Mouse (Mus musculus): Measurements from ENCODE around the gene Dbp.

The Dbp gene

GRCm38 (mm10) chr7:45713396-45713795 is 8.5 kb downstream of the Dbp start:
- DNase-seq: no peak

GRCm38 (mm10) chr7:45713881-45714520 is 9.1 kb downstream of the Dbp start:
- DNase-seq: no peak

DNA sequence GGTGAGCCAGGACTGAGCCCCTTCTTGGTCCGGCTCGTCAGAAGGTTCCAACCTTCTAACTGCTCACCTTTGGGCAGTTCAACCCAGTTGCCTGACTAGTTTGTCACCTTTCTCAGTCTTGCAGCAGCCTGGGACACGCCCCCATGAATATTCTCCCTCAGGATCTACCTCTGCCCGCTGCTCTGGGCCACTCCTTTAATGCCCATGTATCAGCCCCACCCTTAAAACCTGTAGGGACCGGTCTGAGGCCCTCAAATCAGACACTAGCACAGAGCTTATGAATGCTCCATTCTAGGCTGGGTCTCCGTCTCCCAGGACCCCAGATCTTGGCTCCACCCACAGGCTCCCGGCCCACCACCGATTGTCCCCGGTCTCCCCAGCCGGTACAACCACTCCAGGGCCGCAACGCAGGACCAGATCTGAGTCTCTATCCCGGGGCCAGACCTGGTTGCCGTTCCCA is 9.8 kb downstream of the Dbp start:
- DNase-seq: no peak

- peak; percentile 99 for DNase-seq
Observed at GRCm38 (mm10) chr7:45715090-45715708, 10.3 kb downstream of the Dbp start, which contains the start of gene Rpl18. Gene Rpl18 (plus strand): TSS chr7:45715457.

- DNase-seq: peak; percentile 63
Observed at GRCm38 (mm10) chr7:45715741-45716459, 11.0 kb downstream of the Dbp start.

DNA sequence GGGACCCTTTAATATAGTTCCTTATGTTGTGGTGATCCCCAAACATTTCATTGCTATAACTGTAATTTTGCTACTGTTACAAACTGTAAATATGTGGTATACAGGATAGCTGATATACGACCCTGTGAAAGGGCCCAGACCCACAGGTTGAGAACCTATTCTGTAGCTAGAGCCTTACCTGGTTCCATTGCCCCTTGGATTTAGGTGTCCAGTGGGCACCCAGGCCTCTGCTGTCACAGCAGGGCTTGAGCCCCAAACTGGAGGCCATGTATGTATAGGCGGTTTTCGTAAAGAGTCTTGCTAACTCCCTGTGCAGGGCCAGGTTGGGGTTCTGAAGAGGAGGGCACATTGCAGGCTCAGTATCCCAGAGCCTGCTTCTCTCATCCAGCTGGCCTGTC is 11.6 kb downstream of the Dbp start:
- DNase-seq: no peak

- DNase-seq: no peak
Observed at GRCm38 (mm10) chr7:45716952-45717917, 12.3 kb downstream of the Dbp start.

- peak; percentile 99 for DNase-seq
Observed at GRCm38 (mm10) chr7:45717918-45718297, 13.0 kb downstream of the Dbp start, which contains the start of gene Sphk2. Gene Sphk2 (minus strand): TSS chr7:45718002.

GRCm38 (mm10) chr7:45718331-45718730 is 13.4 kb downstream of the Dbp start:
- DNase-seq: no peak

- DNase-seq: no peak
Observed at GRCm38 (mm10) chr7:45719180-45719579, 14.3 kb downstream of the Dbp start.

DNA sequence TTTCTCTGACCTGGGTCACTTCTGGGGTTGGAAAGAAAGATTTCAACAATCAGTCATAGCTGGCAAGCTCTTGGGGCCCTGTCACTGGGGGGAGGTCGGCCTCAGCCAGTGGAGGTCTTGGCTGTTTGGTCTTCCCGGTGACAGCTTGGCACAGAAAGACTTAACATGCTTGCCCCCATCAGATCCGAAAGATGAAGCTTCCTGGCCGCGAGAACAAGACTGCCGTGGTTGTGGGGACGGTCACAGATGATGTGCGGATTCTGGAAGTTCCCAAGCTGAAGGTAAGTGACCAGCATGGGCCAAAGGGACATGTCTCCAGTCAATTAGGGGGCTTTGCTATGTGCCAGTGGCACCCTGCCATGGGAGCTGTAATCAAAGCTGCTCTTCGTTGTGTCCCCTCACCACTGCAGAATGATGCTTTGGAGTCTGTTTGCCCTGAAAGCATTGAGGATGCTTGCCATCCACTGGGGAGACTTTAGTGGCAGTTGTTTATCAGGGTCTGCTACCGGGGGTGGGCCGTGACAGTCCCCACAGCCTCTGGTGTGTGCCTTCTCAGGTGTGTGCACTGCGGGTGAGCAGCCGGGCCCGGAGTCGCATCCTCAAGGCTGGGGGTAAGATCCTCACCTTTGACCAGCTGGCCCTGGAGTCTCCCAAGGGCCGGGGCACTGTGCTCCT is 15.0 kb downstream of the Dbp start:
- no peak for DNase-seq

- DNase-seq: no peak
Observed at GRCm38 (mm10) chr7:45720413-45721233, 15.7 kb downstream of the Dbp start, which contains the start of gene Fam83e. Gene Fam83e (plus strand): TSS chr7:45721212.

DNA sequence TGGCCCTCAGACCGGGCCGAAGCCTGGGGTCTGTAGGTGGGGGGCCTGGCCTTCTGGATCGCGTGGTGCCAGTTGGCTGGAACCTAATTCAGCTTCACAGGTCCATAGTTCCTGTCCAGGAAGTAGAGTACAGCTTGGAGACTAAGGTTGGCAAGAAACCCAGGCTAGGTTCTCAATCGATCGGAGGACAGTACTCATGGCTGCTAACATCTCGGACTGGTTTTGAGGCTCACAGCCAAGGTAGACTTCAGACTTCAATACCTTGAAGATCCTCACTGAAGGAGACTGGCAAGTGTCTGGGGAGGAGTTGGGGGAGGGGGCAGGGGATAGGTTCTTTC is 16.3 kb downstream of the Dbp start:
- DNase-seq: no peak

DNA sequence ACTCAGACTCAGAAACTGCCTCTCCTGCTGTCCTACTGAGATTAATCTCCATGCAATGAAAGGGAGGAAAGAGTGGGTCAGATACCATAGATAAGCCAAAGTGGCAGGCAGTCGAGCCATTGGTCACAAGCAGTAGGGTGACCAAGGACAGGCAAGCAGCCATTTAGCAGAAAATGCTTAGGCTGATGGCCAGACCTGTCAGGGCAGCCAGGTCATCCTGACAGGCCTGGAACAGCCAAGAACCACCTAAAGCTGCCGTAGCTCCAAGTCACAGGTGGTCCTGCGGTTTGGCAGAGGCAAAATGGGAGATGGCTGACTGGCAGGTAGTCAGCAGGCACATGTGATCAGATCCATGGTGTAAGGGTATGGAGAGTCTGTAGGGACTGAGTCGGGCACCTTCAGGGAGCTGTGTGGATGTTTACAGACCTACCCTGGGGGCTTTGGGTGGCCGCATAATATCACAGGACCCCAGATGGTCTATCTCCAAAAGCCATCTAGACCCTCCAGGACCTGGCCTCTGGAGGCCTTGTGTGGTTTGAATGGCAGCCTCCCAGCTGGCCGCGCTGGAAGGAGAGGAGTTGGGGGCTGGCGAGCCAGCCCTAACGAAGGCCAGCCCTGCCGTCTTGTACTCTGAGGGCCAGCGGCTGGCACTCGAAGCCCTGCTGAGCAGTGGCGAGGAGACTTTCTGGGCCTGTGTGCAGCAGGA is 16.9 kb downstream of the Dbp start:
- DNase-seq: no peak

- DNase-seq: no peak
Observed at GRCm38 (mm10) chr7:45722348-45722713, 17.4 kb downstream of the Dbp start.

DNA sequence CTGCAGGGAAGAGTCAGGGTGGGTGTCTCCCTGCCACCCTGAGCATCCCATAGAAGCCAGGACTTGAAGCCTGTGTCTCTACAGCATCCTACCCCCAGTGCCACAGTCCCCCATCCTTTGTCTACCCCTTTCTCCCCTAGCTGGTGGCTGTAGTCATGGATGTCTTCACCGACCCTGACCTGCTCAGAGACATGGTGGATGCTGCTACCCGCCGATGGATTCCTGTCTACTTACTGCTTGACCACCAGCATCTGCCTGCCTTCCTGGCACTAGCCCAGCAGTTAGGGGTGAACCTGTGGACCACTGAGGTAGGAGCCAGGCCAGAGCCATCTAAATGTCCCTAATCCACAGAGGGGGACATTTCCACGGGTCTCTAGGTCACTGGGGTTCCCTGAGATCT is 18.4 kb downstream of the Dbp start:
- DNase-seq: no peak

DNA sequence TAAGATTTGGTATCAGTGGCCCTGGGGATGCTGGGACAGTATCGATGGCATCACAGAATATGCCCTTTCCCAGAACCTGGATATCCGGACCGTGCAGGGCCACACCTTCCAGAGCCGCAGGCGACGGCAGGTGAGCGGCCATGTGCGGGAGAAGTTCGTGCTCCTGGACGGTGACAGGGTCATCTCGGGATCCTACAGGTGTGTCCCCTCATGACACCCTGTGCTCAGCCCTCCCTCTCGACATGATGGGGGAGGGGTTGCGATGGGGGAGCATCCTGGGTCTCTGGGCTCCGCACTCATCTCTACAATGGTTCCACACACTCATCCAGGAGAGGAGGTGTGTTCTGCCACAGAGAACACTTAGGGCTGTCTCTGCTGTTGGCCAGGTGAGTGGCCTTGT is 18.9 kb downstream of the Dbp start:
- DNase-seq: no peak

- no peak for DNase-seq
Observed at GRCm38 (mm10) chr7:45725151-45725550, 20.3 kb downstream of the Dbp start.

DNA sequence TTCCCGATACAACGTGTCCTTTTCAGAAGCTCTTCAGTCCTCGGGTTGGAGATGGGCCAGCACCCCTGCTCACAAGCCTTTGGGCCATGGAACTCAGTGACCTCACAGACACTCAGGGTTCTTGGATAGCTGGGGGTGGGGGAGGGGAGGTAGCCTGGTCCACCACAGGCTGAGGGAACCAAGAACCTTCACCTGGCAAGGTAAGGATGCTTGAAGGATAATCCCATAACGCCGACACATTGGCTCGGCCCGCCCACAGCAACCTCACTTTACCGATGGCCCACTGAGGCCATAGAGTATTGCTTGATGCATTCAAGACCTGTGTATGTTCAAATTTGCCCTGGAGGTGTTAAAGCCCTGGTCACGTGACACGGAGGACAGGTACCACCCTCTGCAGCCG is 20.8 kb downstream of the Dbp start, which contains the start of gene Spaca4:
TSS of gene Spaca4 (minus strand) at position 101 of the 400 bp plus-strand sequence.
- DNase-seq: no peak

DNA sequence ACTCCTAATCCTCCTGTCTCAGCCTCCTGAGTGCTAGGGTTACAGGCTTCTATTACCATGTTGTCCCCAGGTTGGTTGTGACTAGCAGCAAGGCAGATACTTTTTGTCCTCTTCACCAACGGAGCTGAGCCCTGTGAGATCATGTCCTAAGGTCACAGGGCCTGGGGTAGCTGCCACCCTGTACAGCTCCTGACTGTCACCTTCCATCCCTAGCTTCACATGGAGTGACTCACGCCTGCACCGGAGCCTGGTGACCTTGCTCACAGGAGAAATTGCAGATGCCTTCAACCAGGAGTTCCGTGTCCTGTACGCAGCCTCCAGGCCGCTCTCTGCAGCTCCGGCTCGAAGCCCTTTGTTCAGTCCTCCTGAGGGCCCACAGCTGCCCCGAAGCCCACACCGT is 21.5 kb downstream of the Dbp start:
- DNase-seq: no peak

DNA sequence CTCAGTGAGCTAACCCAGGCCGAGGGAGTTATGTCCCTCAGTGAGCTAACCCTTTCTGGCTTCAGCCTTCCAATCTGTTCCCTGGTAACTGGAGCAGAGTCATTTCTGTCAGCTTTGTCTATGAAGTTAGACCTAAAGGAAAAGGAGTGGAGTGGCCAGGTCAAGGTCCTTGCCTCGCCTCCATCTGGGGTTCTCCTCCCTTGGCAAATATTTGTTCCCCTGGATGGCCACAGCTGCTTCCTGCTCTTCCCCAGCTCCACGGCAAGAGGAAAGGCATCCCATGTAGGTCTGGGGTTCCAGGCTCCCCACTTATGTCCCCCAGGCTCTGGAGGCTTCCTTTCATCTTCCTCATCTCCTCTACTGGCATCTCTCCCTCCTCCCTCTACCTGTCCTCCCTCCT is 22.7 kb downstream of the Dbp start:
- no peak for DNase-seq

All from layer of hippocampus, adult 9-11 months (tissue).